Mouse (Mus musculus): ENCODE measurements around the gene Prkca.

DNA sequence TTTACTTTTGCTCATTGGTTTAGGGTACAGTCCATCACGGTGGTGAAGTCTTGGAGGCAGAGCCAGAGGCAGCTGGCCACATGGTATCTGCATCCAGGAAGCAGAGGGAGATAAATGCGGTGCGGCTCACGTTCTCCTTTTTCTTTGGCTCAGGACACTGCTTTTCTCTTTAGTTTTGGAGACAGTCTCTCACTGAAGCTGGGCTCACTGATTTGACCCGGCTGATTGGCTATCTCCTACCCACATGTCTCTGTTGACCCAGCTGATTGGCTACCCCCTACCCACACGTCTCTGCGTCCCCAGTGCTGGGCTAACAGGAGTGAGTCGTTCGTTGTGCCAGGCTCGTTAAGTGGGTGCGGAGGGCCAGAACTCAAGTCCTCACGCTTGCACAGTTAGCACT, 315.3 kb downstream of the Prkca start:
- TF ChIP-seq CTCF (IDR thresholded peaks at IDR 0.05; ENCODE audit: control insufficient read depth, insufficient read depth, insufficient replicate concordance, low read depth, low read length) (no peak), POLR2A (IDR thresholded peaks at IDR 0.05; ENCODE audit: control insufficient read depth, low read depth, low read length) (peak; percentile 36; the same call in 1 of the 2 replicates)
